Mouse (Mus musculus) hindbrain, embryonic 12.5 days (tissue): ENCODE data around the gene BC034090. TPM values are rescaled to one million over a fixed set of nuclear protein-coding genes. Genes with fewer than 3 reads are reported as not detected.

Source experiments
- ATAC-seq: fragments of 200-750 bp; cut with Nextera tagmentation; 2 replicates; pipeline ENCODE4 v1.8.0; 2017; ENCODE audit warnings: moderate TSS enrichment; ENCODE audit not compliant: low FRiP score
- H3K27ac ChIP-seq: fragments of 300-500 bp; sonication (generic); 2 replicates; pipeline ENCODE4 v1.5.1; 2016; ENCODE audit warnings: mild to moderate bottlenecking
- H3K27me3 ChIP-seq: fragments of 300-500 bp; sonication (generic); 2 replicates; pipeline ENCODE4 v1.6.1; 2016; ENCODE audit warnings: mild to moderate bottlenecking
- H3K36me3 ChIP-seq: fragments of 300-500 bp; sonication (generic); 2 replicates; pipeline ENCODE4 v1.6.1; 2016; ENCODE audit warnings: mild to moderate bottlenecking
- H3K4me1 ChIP-seq: fragments of 300-500 bp; sonication (generic); 2 replicates; pipeline ENCODE4 v1.6.1; 2016
- H3K4me2 ChIP-seq: fragments of 300-500 bp; sonication (generic); replicated peaks from 2 replicates; pipeline ENCODE4 v1.6.1; 2016; ENCODE audit warnings: mild to moderate bottlenecking
- H3K4me3 ChIP-seq: fragments of 300-500 bp; sonication (generic); 2 replicates; pipeline ENCODE4 v1.5.1; 2016; ENCODE audit warnings: mild to moderate bottlenecking
- H3K9ac ChIP-seq: fragments of 300-500 bp; sonication (generic); 2 replicates; pipeline ENCODE4 v1.6.1; 2016; ENCODE audit warnings: mild to moderate bottlenecking, moderate library complexity
- H3K9me3 ChIP-seq: fragments of 300-500 bp; sonication (generic); replicated peaks from 2 replicates; pipeline ENCODE4 v1.6.1; 2016; ENCODE audit warnings: mild to moderate bottlenecking
- WGBS: fragments of 180-500 bp; shearing (Covaris S2); methylation state at CpG from one replicate; pipeline ENCODE4 v1.1.7; 2016; 5-methylcytosine and 5-hydroxymethylcytosine counted together
- polyA plus RNA-seq: library from polyadenylated mRNA; unstranded; fragments of >200 nt; fragmentation: Nextera tagmentation; extraction: Ambion mirVana; gene quantifications from 2 replicates; pipeline ENCODE4 v1.2.1, GENCODE M21; 2016

BC034090 gene
- polyA plus RNA-seq, 1 experiment from 2014 or later: 5.0 TPM

- no peaks in the 10 kb centered on the region for H3K9me3 ChIP-seq
- ATAC-seq: no peak
- no peak overlapping the region for H3K9ac ChIP-seq
- no peaks in the 10 kb centered on the region for H3K36me3 ChIP-seq
- no peak overlapping the region for H3K4me2 ChIP-seq
- WGBS: 87% methylated on average over 3 of the region's 3 CpGs
- H3K4me3 ChIP-seq: no peak overlapping the region
- no peaks in the 10 kb centered on the region for H3K27me3 ChIP-seq
- H3K4me1 ChIP-seq: no peaks in the 10 kb centered on the region
- H3K27ac ChIP-seq: no peak overlapping the region
These were observed 76.8 kb downstream of the BC034090 start for GRCm38 (mm10) chr1:155167453-155167852.

Other genes starting within 250 kb of the BC034090 start
- gene Ier5, start 144.8 kb downstream of the BC034090 start, polyA plus RNA-seq: 16.5 and 17.7 TPM in 2 replicates
- 2.1 and 2.4 TPM in 2 replicates for gene Mr1, start 97.6 kb downstream of the BC034090 start, polyA plus RNA-seq
- gene Stx6, start 85.7 kb downstream of the BC034090 start, polyA plus RNA-seq: 119 and 123 TPM in 2 replicates
- gene Xpr1, start 173.0 kb upstream of the BC034090 start, polyA plus RNA-seq: 29.3 and 31.1 TPM in 2 replicates